Mouse (Mus musculus) midbrain, embryonic 11.5 days (tissue): ENCODE results near the gene Tesk2. TPM values are rescaled to one million over a fixed set of nuclear protein-coding genes. Genes with fewer than 3 reads are reported as not detected.

Experiments
- ATAC-seq: fragments of 200-750 bp; cut with Nextera tagmentation; 2 replicates; pipeline ENCODE4 v1.8.0; 2017; ENCODE audit warnings: moderate TSS enrichment, moderate library complexity; ENCODE audit not compliant: low FRiP score
- DNase-seq: peaks from one replicate; pipeline ENCODE4 v3.0.0; 2015; ENCODE audit warnings: low spot score; ENCODE audit errors: missing footprints
- H3K27ac ChIP-seq: fragments of 300-500 bp; sonication (generic); 2 replicates; pipeline ENCODE4 v1.5.1; 2014; ENCODE audit warnings: low read depth, low read length
- H3K27me3 ChIP-seq: fragments of 300-500 bp; sonication (generic); 2 replicates; pipeline ENCODE4 v1.6.1; 2014; ENCODE audit warnings: mild to moderate bottlenecking, low read length, moderate library complexity, mixed read lengths; ENCODE audit not compliant: control insufficient read depth, insufficient read depth
- H3K36me3 ChIP-seq: fragments of 300-500 bp; sonication (generic); 2 replicates; pipeline ENCODE4 v1.6.1; 2014; ENCODE audit warnings: mild to moderate bottlenecking, low read length, moderate library complexity, mixed read lengths; ENCODE audit not compliant: control insufficient read depth, insufficient read depth
- H3K4me1 ChIP-seq: fragments of 300-500 bp; sonication (generic); 2 replicates; pipeline ENCODE4 v1.6.1; 2014; ENCODE audit warnings: low read length; ENCODE audit not compliant: control insufficient read depth, insufficient read depth
- H3K4me2 ChIP-seq: fragments of 300-500 bp; sonication (generic); 2 replicates; pipeline ENCODE4 v1.6.1; 2014; ENCODE audit warnings: mild to moderate bottlenecking, moderate library complexity
- H3K4me3 ChIP-seq: fragments of 300-500 bp; sonication (generic); 2 replicates; pipeline ENCODE4 v1.5.1; 2014; ENCODE audit warnings: low read depth, low read length
- H3K9ac ChIP-seq: fragments of 300-500 bp; sonication (generic); 2 replicates; pipeline ENCODE4 v1.6.1; 2014; ENCODE audit warnings: low read length
- H3K9me3 ChIP-seq: fragments of 300-500 bp; sonication (generic); 2 replicates; pipeline ENCODE4 v1.6.1; 2016; ENCODE audit warnings: low read length; ENCODE audit not compliant: control insufficient read depth
- WGBS: fragments of 180-500 bp; shearing (Covaris S2); extraction: QIAGEN DNeasy Blood & Tissue Kit; methylation state at CpG from one replicate; pipeline ENCODE4 v1.1.7; 2014; 5-methylcytosine and 5-hydroxymethylcytosine counted together
- polyA plus RNA-seq: library from polyadenylated mRNA; unstranded; fragments of >200 nt; fragmentation: Nextera tagmentation; extraction: Ambion mirVana; gene quantifications from 2 replicates; pipeline ENCODE4 v1.2.1, GENCODE M21; 2014

Gene Tesk2
- polyA plus RNA-seq, 1 experiment from 2014 or later = 6.1 TPM

DNA sequence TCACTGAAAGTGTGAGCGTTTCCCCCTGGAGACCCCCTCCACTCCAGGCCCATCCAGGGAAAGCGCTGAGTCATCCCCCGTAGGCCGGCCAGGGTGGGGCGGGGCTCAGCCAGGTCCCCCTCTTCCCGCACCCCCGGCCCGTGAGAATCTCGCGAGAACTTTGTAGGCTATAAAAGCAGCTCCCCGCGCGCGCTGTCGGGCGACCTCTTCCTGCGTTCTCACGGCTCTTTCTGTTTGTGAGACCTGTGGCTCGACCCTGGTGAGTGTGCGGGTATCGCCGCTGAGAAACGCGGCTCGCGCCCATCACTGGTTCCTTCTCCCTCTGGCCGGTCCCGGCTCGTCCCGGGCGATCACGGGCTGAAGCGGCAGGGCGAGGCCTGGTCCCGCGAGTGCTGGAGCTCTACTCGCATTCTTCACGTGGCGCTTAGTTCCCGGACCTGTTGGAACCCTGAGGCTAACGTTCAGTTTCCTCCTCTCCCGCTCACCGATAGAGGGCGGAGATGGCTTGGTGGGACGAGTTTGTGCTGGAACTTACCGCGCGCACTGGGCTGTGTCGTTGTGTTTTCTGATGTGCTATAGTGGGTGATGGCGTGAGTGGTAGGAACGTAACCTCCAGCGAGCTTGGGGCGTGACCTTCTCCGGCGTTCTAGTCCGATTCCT is 35.2 kb upstream of the Tesk2 start, which contains the start of gene Prdx1:
Prdx1 (plus strand) TSS at position 143 of the 660 bp plus-strand sequence.
- Histone ChIP-seq H3K27me3 (no peaks in the 10 kb centered on the region), H3K27ac (peak within 1 kb of the TSS; percentile 86), H3K9me3 (no peaks in the 10 kb centered on the region), H3K4me2 (peak within 1 kb of the TSS; percentile 75), H3K4me3 (peak within 1 kb of the TSS; percentile 70), H3K36me3 (peaks cover 7% of the 10 kb centered on the region; the same call in 1 of the 2 replicates), H3K4me1 (peaks cover 10% of the 10 kb centered on the region), H3K9ac (peak within 1 kb of the TSS; percentile 76)
- DNase-seq (peak; percentile 99), ATAC-seq (peak; percentile 97)
- WGBS = under 1% methylated on average over 56 of the region's 56 CpGs

DNA sequence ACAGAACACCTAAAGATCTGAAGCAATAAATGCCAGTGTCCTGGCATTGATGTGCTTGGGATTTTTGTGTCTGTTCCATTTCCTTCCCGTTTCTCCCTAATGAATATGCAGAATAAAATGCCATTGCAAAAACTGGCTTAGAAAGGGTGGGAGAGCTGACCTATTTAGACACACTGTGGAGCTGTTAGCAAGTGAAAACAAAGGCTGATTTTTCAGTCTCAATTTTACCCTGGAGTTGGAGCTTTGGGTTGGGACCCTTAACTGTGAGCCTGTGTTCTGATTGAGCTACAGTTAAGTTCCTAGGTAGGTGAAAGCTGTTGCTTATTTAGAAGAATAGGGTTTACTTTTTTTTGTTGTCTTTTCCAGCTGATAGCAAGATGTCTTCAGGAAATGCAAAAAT is 33.7 kb upstream of the Tesk2 start:
- 26% methylated on average over 1 of the region's 1 CpGs for WGBS

DNA sequence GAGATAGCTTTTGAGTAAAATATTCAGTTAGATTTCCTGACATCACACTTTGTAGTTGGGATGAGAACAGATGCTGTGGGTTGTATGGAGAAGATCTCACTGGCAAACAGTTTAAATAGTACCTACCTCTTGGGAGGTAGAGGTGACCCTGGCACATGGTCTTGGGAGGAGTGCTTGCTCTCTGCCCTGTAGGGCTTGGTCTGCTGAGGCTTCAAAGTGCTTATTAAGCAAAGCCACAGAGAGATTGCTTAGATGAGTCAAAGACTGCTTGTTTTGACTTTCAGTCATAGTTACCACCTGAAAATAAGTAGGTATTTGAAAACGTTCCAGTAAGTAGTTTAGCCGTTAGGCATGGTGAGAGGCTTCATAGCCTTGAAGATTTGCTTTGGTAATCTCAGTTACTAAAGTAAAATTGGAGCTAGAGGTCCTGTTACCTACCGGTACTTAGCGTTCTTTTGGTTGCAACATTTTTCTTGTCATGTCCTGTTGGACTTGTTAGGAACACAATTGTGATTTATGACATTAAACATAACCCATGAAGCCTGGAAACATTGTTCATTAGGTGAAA is 31.4 kb upstream of the Tesk2 start:
- H3K27ac ChIP-seq = no peak overlapping the region
- peaks cover 20% of the 10 kb centered on the region; the same call in 1 of the 2 replicates for H3K36me3 ChIP-seq
- no peaks in the 10 kb centered on the region for H3K9me3 ChIP-seq
- ATAC-seq (no peak), DNase-seq (peak; percentile 35)
- WGBS = 92% methylated on average over 4 of the region's 4 CpGs
- peaks cover 10% of the 10 kb centered on the region for H3K4me1 ChIP-seq
- no peak overlapping the region for H3K4me3 ChIP-seq
- H3K4me2 ChIP-seq = no peak overlapping the region
- H3K9ac ChIP-seq = no peak overlapping the region
- no peaks in the 10 kb centered on the region for H3K27me3 ChIP-seq

More for the DNA sequence above, 33.7 kb upstream of the Tesk2 start:
- H3K4me3 ChIP-seq = peak overlapping the region; percentile 70
- peaks cover 10% of the 10 kb centered on the region for H3K4me1 ChIP-seq
- H3K27ac ChIP-seq = no peak overlapping the region
- H3K27me3 ChIP-seq = no peaks in the 10 kb centered on the region
- H3K4me2 ChIP-seq = peak overlapping the region; percentile 75
- no peak overlapping the region; the same call in 1 of the 2 replicates for H3K9ac ChIP-seq
- peak; percentile 85 for DNase-seq
- peaks cover 8% of the 10 kb centered on the region; the same call in 1 of the 2 replicates for H3K36me3 ChIP-seq
- no peak for ATAC-seq
- no peaks in the 10 kb centered on the region for H3K9me3 ChIP-seq

DNA sequence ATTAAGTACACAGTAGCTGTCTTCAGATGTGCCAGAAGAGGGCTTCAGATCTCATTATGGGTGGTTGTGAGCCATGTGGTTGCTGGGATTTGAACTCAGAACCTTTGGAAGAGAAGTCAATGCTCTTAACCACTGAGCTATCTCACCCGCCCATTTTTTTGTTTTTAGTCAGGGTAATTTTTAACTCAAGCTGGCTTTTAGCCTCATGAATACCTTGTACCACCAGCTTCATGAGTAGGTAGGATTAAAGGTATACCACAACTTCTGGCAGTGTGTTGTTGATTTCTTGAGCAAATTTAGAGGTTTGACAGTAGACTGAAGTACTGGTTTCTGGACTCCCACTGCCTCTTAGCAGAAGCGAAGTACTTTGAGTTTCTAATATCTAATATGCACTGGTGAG is 28.6 kb upstream of the Tesk2 start:
- Histone ChIP-seq H3K36me3 (peaks cover 22% of the 10 kb centered on the region), H3K4me1 (peaks cover under 1% of the 10 kb centered on the region; the same call in 1 of the 2 replicates), H3K9me3 (no peaks in the 10 kb centered on the region), H3K27ac (no peak overlapping the region), H3K4me2 (no peak overlapping the region), H3K4me3 (no peak overlapping the region), H3K9ac (no peak overlapping the region), H3K27me3 (no peaks in the 10 kb centered on the region)
- ATAC-seq (no peak), DNase-seq (peak; percentile 64)
- 89% methylated on average over 2 of the region's 2 CpGs for WGBS

DNA sequence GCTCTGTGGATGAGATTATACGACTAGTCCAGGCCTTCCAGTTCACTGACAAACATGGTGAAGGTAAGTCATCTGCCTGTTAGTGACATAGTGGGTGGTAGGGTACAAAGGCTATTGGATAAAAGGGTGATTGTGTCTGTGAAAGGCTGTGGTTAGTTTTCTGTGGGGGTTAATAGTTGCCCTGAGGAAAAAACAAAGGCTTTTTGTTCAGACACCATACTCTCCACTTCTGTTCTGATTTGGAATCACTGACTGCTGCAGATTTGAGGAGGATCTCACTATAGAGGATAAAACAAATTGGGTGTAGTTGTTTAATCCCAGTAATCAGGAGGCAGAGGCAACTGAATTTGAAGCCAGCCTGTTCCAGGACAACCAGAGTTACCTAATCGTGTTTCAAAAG is 27.0 kb upstream of the Tesk2 start:
- ATAC-seq (no peak), DNase-seq (peak; percentile 47)
- H3K36me3 ChIP-seq = peaks cover 22% of the 10 kb centered on the region
- H3K4me2 ChIP-seq = no peak overlapping the region
- H3K4me1 ChIP-seq = no peaks in the 10 kb centered on the region
- H3K9ac ChIP-seq = no peak overlapping the region
- no peak overlapping the region for H3K4me3 ChIP-seq
- 87% methylated on average over 2 of the region's 2 CpGs for WGBS
- no peaks in the 10 kb centered on the region for H3K27me3 ChIP-seq
- no peak overlapping the region for H3K27ac ChIP-seq
- H3K9me3 ChIP-seq = no peaks in the 10 kb centered on the region

DNA sequence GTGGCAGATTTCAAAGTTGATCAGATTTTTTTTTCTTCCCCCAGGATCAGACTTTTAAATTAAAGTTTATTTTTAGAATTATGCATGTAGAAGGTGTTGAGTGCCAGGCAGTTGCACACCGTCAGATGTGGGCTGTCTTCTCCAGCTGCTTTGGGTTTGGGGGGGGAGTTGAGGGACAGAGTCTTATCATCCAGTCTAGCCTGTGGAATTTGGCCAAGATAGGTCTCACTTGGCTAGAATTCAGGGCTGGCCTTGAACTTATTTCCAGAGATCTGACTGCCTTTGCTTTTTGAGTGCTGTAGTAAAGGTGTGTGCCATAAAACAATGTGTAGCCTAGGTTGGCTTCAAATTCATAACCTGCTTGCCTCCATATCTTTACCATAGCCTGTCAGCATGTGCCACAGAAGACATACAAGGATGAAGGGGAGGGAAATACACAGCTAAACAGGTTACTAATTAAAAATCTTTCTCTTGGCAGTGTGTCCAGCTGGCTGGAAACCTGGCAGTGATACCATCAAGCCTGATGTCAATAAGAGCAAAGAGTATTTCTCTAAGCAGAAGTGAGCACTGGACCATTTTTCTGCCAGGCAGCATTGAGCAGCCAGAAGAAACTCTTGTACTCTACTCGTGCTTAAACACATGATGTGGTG is 21.9 kb upstream of the Tesk2 start:
- WGBS = 86% methylated on average over 2 of the region's 2 CpGs
- no peaks in the 10 kb centered on the region for H3K27me3 ChIP-seq
- peaks cover 9% of the 10 kb centered on the region for H3K36me3 ChIP-seq
- H3K9ac ChIP-seq = no peak overlapping the region
- H3K4me2 ChIP-seq = no peak overlapping the region
- no peak for ATAC-seq
- no peak overlapping the region for H3K27ac ChIP-seq
- peak; percentile 61 for DNase-seq
- no peak overlapping the region for H3K4me3 ChIP-seq
- H3K4me1 ChIP-seq = no peaks in the 10 kb centered on the region
- H3K9me3 ChIP-seq = no peaks in the 10 kb centered on the region

DNA sequence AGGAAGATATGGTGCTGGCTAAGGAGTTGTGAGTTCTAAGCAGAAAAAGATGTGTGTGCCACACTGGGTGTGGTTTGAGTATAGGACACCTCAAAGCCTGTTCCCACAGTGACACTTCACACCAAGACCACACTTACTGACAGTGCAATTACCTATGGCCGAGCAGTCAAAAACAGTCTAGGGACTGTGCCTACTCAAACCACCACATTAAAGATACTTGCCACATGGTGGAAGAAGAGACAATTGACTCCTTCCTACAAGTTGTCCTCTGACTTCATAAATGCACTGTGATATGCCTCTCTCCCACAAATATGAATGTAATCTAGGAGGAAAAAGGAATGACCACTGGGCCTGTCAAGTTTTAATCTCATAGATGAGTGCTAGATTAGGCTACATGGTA is 19.8 kb upstream of the Tesk2 start:
- Histone ChIP-seq H3K9me3 (no peaks in the 10 kb centered on the region), H3K9ac (no peak overlapping the region), H3K36me3 (peaks cover 5% of the 10 kb centered on the region; the same call in 1 of the 2 replicates), H3K4me2 (no peak overlapping the region), H3K27ac (no peak overlapping the region), H3K27me3 (no peaks in the 10 kb centered on the region), H3K4me3 (no peak overlapping the region), H3K4me1 (no peaks in the 10 kb centered on the region)
- ATAC-seq = no peak
- DNase-seq = peak; percentile 66
- WGBS = 88% methylated on average over 1 of the region's 1 CpGs

DNA sequence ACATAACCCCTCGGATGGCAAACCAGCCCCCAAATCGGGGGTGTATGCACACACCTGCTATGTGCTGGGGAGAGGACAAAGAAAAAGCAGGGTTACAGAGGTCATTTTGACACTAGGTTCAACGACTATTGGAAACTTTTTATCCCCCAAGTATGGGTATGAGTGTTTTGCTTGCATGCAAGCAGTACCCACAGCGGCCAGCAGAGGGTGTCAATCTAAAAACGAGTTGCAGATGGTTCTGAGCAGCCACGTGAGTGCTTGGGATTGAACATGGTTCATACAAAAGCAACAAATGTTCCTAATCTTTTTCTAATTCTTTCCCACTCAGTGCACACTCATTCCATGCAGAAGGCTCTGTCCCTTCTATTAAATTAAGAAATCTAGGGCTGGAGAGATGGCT is 16.9 kb upstream of the Tesk2 start:
- Histone ChIP-seq H3K4me1 (peaks cover 3% of the 10 kb centered on the region; the same call in 1 of the 2 replicates), H3K9ac (no peak overlapping the region), H3K27me3 (no peaks in the 10 kb centered on the region), H3K4me3 (no peak overlapping the region), H3K36me3 (peaks cover 3% of the 10 kb centered on the region; the same call in 1 of the 2 replicates), H3K27ac (no peak overlapping the region), H3K4me2 (no peak overlapping the region), H3K9me3 (no peaks in the 10 kb centered on the region)
- ATAC-seq (no peak), DNase-seq (peak; percentile 97)
- WGBS = 39% methylated on average over 6 of the region's 6 CpGs

DNA sequence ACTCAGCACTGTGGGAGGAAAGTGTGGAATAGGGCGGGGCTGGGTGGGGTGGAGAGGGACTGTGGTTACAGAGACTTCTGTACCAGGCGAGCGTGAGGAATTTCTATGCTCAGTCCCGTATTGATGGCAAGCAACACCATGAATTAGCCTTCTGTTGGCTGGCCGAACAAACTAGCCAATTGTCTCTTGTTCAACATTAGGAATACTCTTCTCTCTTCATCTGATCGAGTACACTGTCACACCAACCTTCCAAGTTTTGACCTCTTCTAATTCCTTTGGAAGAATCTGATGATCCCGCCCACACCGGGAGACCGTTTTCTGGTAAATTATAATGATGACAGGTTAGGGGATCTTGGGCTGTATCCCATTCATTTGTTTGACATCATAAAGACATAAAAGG is 13.1 kb upstream of the Tesk2 start:
- WGBS = 22% methylated on average over 9 of the region's 9 CpGs
- H3K27ac ChIP-seq = no peak overlapping the region
- H3K9me3 ChIP-seq = no peaks in the 10 kb centered on the region
- no peaks in the 10 kb centered on the region for H3K36me3 ChIP-seq
- DNase-seq (peak; percentile 87), ATAC-seq (no peak)
- H3K4me1 ChIP-seq = peaks cover 8% of the 10 kb centered on the region
- peak overlapping the region; percentile 56 for H3K9ac ChIP-seq
- no peaks in the 10 kb centered on the region for H3K27me3 ChIP-seq
- H3K4me3 ChIP-seq = peak overlapping the region; percentile 40
- H3K4me2 ChIP-seq = peak overlapping the region; percentile 61
